Mouse (Mus musculus) stomach, postnatal 0 days (tissue): Measurements from ENCODE around the gene Dnah10.

Experiments used
- CTCF ChIP-seq: IDR thresholded peaks from 2 replicates; pipeline ENCODE4 v1.5.1; 2016; ENCODE audit warnings: antibody characterized with exemption, low read depth, mild to moderate bottlenecking, moderate library complexity
- EP300 ChIP-seq: optimal IDR thresholded peaks from 2 replicates; pipeline ENCODE3; 2016; ENCODE audit warnings: antibody characterized with exemption

GRCm38 (mm10) chr5:124873890-124874601 lies 149.2 kb downstream of the Dnah10 start:
- TF ChIP-seq CTCF = no peak
- no peak for TF ChIP-seq EP300
